Mouse (Mus musculus) stomach, postnatal 0 days (tissue): Measurements from ENCODE around the gene Dppa2.

Source experiments
- CTCF ChIP-seq: IDR thresholded peaks from 2 replicates; pipeline ENCODE4 v1.5.1; 2016; ENCODE audit warnings: antibody characterized with exemption, low read depth, mild to moderate bottlenecking, moderate library complexity
- EP300 ChIP-seq: optimal IDR thresholded peaks from 2 replicates; pipeline ENCODE3; 2016; ENCODE audit warnings: antibody characterized with exemption

DNA sequence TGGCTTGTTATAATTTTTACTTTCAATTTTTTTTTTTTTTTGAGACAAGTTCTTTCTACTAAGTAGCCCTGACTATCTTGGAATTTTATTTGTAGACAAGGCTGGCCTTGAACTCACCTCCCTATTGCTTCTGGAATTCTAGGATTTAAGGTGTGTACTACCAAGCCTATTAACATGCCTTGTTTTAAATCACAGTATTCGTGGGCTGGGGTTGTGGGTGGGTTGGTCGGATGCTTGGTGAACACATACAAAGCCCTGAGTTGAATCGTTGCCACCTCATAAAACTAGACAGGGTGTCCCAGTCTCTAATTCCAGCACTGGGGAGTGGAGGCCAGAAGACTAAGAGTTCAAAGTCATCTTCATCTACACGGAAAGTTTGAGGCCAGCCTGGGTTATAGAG lies 31.6 kb downstream of the Dppa2 start:
- TF ChIP-seq CTCF (no peak), EP300 (no peak)
